Mouse (Mus musculus): ENCODE data around the gene Mroh2a.

- TF ChIP-seq POLR2A (IDR thresholded peaks at IDR 0.05; ENCODE audit: extremely low read depth, insufficient read depth, low read length) (no peak), CTCF (IDR thresholded peaks at IDR 0.05; ENCODE audit: low read depth, low read length) (no peak)
These were observed 7.4 kb downstream of the Mroh2a start for GRCm38 (mm10) chr1:88234248-88234610.

Data from liver, adult 2 months (tissue).